In the genomic region with DNA sequence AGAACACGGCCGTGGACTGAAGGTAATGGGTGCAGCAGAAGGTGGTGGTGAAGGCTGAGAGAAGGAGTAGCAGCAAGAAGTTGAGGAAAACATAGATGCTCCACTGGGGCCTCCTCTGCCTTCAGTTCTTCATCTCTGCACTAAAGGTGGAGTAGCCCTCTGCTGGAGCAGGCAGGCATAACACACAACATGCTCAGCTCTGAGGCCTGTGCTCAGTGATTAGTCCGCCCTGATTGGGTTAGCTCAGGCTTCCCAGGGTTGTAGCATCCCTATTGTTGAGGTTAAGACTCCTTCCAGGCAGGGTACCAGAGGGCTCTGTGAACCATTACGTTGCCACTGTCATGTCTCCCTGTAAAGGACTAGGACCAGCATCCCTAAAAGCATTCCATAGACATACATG, we compare ENCODE assay signal across 9 mouse cellular contexts. TPM values are rescaled to one million over a fixed set of nuclear protein-coding genes. Genes with fewer than 3 reads are reported as not detected.
DNase-seq lines count a peak whose midpoint lies in the region; ATAC-seq and TF ChIP-seq lines count a peak whose summit lies in the region.
"Had no signal": no experiment of that assay in that cellular context is flagged by ENCODE, and none has a peak within 500 bp of the region (broad histone marks: within the 10 kb centered on the region; RNA-seq: fewer than 3 reads in every experiment).

No protein-coding gene starts in this region.

- TF ChIP-seq CTCF in small intestine, adult 2 months (IDR thresholded peaks at IDR 0.05; ENCODE audit: extremely low read depth, insufficient read length, insufficient replicate concordance, low read depth, low read length), result peak; percentile 59; the same call in 1 of the 2 replicates

- TF ChIP-seq POLR2A in small intestine, adult 2 months (IDR thresholded peaks at IDR 0.05; ENCODE audit: low read depth, low read length), result no peak

- DNase-seq in cerebellum, postnatal 36 days, result peak; percentile 70
- DNase-seq in CD4-positive, CD25-positive, alpha-beta regulatory T cell, adult 2 months (ENCODE audit: low read depth, low spot score), result peak; percentile 78
- DNase-seq in brain, adult 2 months (ENCODE audit: low read depth, low spot score), result peak; percentile 76
- DNase-seq in heart, postnatal 14 days, result peak; percentile 54 to 74
- peak; percentile 63 for DNase-seq in layer of hippocampus, adult 9-11 months

- WGBS in small intestine, adult 2 months, result 58% methylated on average over 4 of the region's 4 CpGs

- no peak overlapping the region for H3K4me3 ChIP-seq in small intestine, adult 2 months (ENCODE audit: low read depth, low read length)

- no peaks in the 10 kb centered on the region for H3K27me3 ChIP-seq in small intestine, adult 2 months (ENCODE audit: control insufficient read depth, insufficient read depth, low read length)

- ATAC-seq in cerebellum, adult (ENCODE audit: insufficient number of reproducible peaks, low FRiP score, low TSS enrichment), result no peak
- ATAC-seq in megakaryocyte, adult 5-6 weeks (ENCODE audit: poor library complexity, severe bottlenecking), result peak; percentile 88

- intact Hi-C loops in heart, postnatal 14 days (cut with DNase I), result no loop called here

- peaks cover 11% of the 10 kb centered on the region; the same call in 1 of the 2 replicates for H3K4me1 ChIP-seq in small intestine, adult 2 months (ENCODE audit: control insufficient read depth, insufficient read depth, insufficient read length, low read length)

- no peaks in the 10 kb centered on the region for H3K36me3 ChIP-seq in small intestine, adult 2 months (ENCODE audit: control insufficient read depth, insufficient read depth, low read length)

- no peak overlapping the region for H3K27ac ChIP-seq in small intestine, adult 2 months (ENCODE audit: insufficient read depth, low read depth, low read length)
- H3K27ac ChIP-seq: macrophage had no signal

RNA-seq across cellular contexts. Expression of a gene that starts 7.6 kb away (rescaled TPM):
- total RNA-seq in heart, postnatal 14 days (2021), result 10 to 100 TPM; 72.4 to 75.5 TPM
- 42.9 and 53.0 TPM in 2 replicates for total RNA-seq in megakaryocyte, adult 5-6 weeks (2015)
- total RNA-seq in megakaryocyte, adult 5-6 weeks (2017), result 28.7 and 29.0 TPM in 2 replicates
- 38.7 and 43.0 TPM in 2 replicates for polyA plus RNA-seq in small intestine, adult 2 months (2012; rRNA removed)

RNA-seq across cellular contexts. Expression of a gene that starts 7.7 kb away (rescaled TPM):
- 10 to 100 TPM; 55.3 to 62.3 TPM for total RNA-seq in heart, postnatal 14 days (2021)
- total RNA-seq in megakaryocyte, adult 5-6 weeks (2015), result 13.7 and 19.9 TPM in 2 replicates
- 16.8 and 18.5 TPM in 2 replicates for total RNA-seq in megakaryocyte, adult 5-6 weeks (2017)
- polyA plus RNA-seq in small intestine, adult 2 months (2012; rRNA removed), result 75.1 and 181 TPM in 2 replicates

RNA-seq across cellular contexts. Expression of a gene that starts 9.0 kb away (rescaled TPM):
- 1 to 10 TPM; 6.9 to 7.7 TPM for total RNA-seq in heart, postnatal 14 days (2021)
- total RNA-seq in megakaryocyte, adult 5-6 weeks (2015), result not detected in 2 replicates
- total RNA-seq in megakaryocyte, adult 5-6 weeks (2017), result not detected in 2 replicates
- 0.15 and 0.17 TPM in 2 replicates for polyA plus RNA-seq in small intestine, adult 2 months (2012; rRNA removed)

RNA-seq across cellular contexts. Expression of a gene that starts 29.6 kb away (rescaled TPM):
- 10 to 100 TPM; 11.3 to 11.7 TPM for total RNA-seq in heart, postnatal 14 days (2021)
- 18.4 and 19.3 TPM in 2 replicates for total RNA-seq in megakaryocyte, adult 5-6 weeks (2015)
- 21.0 and 23.3 TPM in 2 replicates for total RNA-seq in megakaryocyte, adult 5-6 weeks (2017)
- polyA plus RNA-seq in small intestine, adult 2 months (2012; rRNA removed), result 7.1 and 16.4 TPM in 2 replicates

RNA-seq across cellular contexts. Expression of a gene that starts 30.0 kb away (rescaled TPM):
- total RNA-seq in heart, postnatal 14 days (2021), result 1 to 10 TPM; 1.2 to 1.5 TPM
- 1.1 and 1.6 TPM in 2 replicates for total RNA-seq in megakaryocyte, adult 5-6 weeks (2015)
- total RNA-seq in megakaryocyte, adult 5-6 weeks (2017), result 1.1 and 2.2 TPM in 2 replicates
- 5.6 and 14.8 TPM in 2 replicates for polyA plus RNA-seq in small intestine, adult 2 months (2012; rRNA removed)

Comparison
In these comparisons a context has a peak if more than half of its experiments do, and no peak if none do; other contexts are left out.
1. RNA of a gene that starts 9.0 kb away (total RNA-seq): 6.9 to 7.7 TPM in heart, postnatal 14 days; not detected in megakaryocyte, adult 5-6 weeks; every median in the first group is over 4 times any median in the second.
2. Peak in every context shown above with its lines, with median percentiles within 50 percentile points of each other: DNase-seq.